Mouse (Mus musculus): Measurements from ENCODE around the gene Phgr1. TPM values are rescaled to one million over a fixed set of nuclear protein-coding genes. Genes with fewer than 3 reads are reported as not detected.

The Phgr1 gene
- polyA plus RNA-seq, 1 experiment from 2014 or later, result not detected

DNA sequence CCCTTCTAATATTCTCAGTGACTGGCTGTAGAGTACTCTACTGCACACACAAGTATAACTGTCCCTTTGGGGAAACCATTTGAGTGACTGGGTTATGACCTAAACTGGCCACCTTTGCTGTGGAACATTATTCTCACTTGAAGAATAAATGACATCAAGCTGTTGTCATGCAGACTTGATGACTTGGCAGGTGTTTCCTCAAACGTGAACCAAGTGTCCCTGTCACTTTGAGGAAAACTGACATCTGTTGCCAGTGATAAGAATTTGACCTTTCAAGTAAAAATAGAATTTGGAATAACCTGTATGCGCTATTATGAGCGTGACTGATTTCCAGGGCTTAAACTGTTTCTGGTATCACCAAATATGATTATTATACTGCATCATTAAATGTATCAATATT lies 32.2 kb upstream of the Phgr1 start:
- Histone ChIP-seq H3K36me3 (no peaks in the 10 kb centered on the region), H3K9ac (replicated peaks) (no peak overlapping the region), H3K4me2 (no peak overlapping the region), H3K9me3 (no peaks in the 10 kb centered on the region), H3K4me3 (replicated peaks) (no peak overlapping the region), H3K27ac (no peak overlapping the region), H3K27me3 (peaks cover 41% of the 10 kb centered on the region), H3K4me1 (replicated peaks) (peaks cover 7% of the 10 kb centered on the region)
- WGBS, result 67% methylated on average over 3 of the region's 3 CpGs
- no peak for ATAC-seq (ENCODE audit: insufficient number of reproducible peaks, insufficient read depth, low FRiP score, low TSS enrichment, low read depth)

DNA sequence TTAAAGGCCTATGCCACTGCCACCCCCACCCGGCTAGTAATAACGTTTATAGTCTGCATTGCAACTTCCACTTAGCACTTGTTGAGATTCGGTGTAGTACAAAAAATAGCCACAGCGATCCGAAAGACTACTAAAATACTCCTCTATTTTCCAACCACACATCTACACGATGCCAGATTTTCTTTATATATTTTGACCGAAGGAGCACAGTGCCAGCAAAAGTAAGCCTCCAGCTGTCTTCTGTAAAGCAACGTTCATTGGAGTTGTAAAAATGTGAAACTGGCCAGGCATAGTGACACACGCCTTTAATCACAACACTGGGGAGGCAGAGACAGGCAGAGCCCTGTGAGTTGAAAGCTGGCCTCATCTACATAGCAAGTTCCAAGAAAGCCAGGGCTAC lies 31.4 kb upstream of the Phgr1 start:
- peaks cover 7% of the 10 kb centered on the region for H3K4me1 ChIP-seq (replicated peaks)
- H3K9ac ChIP-seq (replicated peaks), result no peak overlapping the region
- no peak overlapping the region for H3K27ac ChIP-seq
- ATAC-seq (ENCODE audit: insufficient number of reproducible peaks, insufficient read depth, low FRiP score, low TSS enrichment, low read depth), result no peak
- no peak overlapping the region for H3K4me2 ChIP-seq
- no peaks in the 10 kb centered on the region for H3K9me3 ChIP-seq
- H3K27me3 ChIP-seq, result peaks cover 38% of the 10 kb centered on the region
- H3K4me3 ChIP-seq (replicated peaks), result no peak overlapping the region
- H3K36me3 ChIP-seq, result no peaks in the 10 kb centered on the region
- 53% methylated on average over 9 of the region's 9 CpGs for WGBS

DNA sequence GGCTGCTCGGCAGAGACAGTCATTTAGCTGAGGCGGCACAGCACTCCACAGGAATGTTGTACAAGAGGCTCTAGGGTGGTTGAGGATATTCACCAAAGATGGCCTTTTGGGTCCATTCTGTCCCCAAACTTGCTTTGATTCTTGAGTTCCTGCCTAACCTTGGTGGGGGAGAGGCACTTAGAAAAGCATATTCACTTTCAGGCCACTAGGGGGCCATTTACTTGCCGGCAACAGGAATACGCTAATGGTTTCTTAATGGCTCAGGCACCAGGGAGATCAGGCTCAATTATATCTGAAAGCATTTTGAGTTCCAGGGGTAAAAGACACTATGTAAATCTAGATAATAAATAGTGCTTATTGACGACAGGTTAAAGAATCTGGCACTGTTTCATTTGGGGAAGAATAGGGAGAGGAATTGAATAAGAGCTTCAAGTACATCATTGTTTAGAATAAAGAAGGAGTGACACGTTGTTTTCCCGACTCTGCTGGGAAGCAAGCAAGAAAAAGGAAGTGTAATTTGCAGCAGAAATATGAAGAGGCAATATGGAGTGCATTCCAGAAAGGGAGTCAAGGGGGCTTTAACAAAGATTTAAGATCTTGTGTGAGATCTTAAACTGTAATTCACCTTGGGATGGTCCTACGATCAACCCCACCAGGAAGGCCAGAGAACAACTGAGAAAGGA lies 29.2 kb upstream of the Phgr1 start:
- Histone ChIP-seq H3K4me3 (replicated peaks) (no peak overlapping the region), H3K4me2 (no peak overlapping the region), H3K36me3 (no peaks in the 10 kb centered on the region), H3K9ac (replicated peaks) (no peak overlapping the region), H3K27ac (no peak overlapping the region), H3K9me3 (no peaks in the 10 kb centered on the region), H3K27me3 (peaks cover 38% of the 10 kb centered on the region), H3K4me1 (replicated peaks) (peaks cover 28% of the 10 kb centered on the region)
- 25% methylated on average over 8 of the region's 8 CpGs for WGBS
- no peak for ATAC-seq (ENCODE audit: insufficient number of reproducible peaks, insufficient read depth, low FRiP score, low TSS enrichment, low read depth)

DNA sequence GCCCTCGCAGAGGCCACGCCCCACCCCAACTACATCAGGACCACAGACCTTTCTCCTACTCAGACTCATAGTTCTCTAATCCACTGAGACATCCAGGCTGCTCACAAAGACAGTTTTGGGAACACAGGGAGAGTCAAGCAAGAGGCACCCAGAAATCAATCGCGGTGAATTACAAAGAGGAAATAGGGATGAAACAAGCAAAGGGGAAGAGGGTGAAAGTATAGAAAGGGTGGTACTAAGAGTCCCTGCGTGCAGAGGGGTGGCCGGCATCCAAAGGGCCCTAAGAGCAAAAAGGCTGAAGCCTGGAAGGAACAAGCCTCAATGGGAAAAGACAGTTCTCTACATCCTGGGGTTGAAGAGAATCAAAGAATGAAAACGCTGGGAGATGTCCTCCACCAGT lies 27.9 kb upstream of the Phgr1 start:
- Histone ChIP-seq H3K27ac (no peak overlapping the region), H3K4me3 (replicated peaks) (peak overlapping the region; percentile 95), H3K36me3 (no peaks in the 10 kb centered on the region), H3K4me1 (replicated peaks) (peaks cover 41% of the 10 kb centered on the region), H3K4me2 (peak overlapping the region; percentile 97), H3K9me3 (no peaks in the 10 kb centered on the region), H3K27me3 (peaks cover 35% of the 10 kb centered on the region), H3K9ac (replicated peaks) (no peak overlapping the region)
- no peak for ATAC-seq (ENCODE audit: insufficient number of reproducible peaks, insufficient read depth, low FRiP score, low TSS enrichment, low read depth)
- 8% methylated on average over 7 of the region's 7 CpGs for WGBS

DNA sequence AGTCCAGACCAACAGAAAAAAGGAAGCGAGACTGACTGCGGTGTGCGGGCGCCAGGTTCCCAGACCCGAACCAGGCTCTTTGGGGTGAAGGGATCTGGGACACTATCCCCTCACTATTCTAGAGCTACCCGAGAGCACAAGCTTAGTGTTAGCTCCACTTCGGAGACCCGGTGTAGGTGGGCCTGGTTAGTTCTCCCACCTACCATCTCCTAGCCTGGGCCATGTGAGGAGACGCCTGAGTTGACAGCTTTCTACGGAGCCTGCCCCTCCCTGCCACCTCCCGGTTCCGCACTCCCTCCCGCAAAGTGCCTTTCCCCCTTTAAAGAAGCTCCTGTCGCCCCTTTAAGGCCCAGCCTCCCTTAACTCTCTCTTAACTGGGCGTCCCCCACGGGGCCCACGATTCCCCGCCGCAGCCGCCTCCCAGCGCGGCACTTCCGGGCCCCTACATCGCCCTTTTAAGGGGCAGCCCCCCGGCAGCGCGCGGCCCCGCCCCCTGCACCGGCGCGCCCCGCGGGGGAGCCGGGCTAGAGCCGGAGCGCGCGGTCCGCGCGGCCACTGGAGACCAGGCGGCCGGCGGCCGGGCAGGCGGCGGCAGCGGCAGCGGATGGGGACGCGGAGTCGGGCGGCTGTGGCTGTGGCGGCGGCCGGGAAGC lies 27.2 kb upstream of the Phgr1 start, which contains the start of gene Inafm2:
TSS of gene Inafm2 (plus strand) at position 527 of the 653 bp plus-strand sequence.
- under 1% methylated on average over 55 of the region's 57 CpGs for WGBS
- H3K4me3 ChIP-seq (replicated peaks), result peak within 1 kb of the TSS; percentile 95
- H3K4me2 ChIP-seq, result peak within 1 kb of the TSS; percentile 97
- peak within 1 kb of the TSS; percentile 88 for H3K9ac ChIP-seq (replicated peaks)
- H3K27ac ChIP-seq, result peak within 1 kb of the TSS; percentile 35; the same call in 1 of the 2 replicates
- peaks cover 48% of the 10 kb centered on the region for H3K4me1 ChIP-seq (replicated peaks)
- H3K9me3 ChIP-seq, result no peaks in the 10 kb centered on the region
- peak; percentile 77; the same call in 1 of the 2 replicates for ATAC-seq (ENCODE audit: insufficient number of reproducible peaks, insufficient read depth, low FRiP score, low TSS enrichment, low read depth)
- H3K36me3 ChIP-seq, result no peaks in the 10 kb centered on the region
- H3K27me3 ChIP-seq, result peaks cover 35% of the 10 kb centered on the region

DNA sequence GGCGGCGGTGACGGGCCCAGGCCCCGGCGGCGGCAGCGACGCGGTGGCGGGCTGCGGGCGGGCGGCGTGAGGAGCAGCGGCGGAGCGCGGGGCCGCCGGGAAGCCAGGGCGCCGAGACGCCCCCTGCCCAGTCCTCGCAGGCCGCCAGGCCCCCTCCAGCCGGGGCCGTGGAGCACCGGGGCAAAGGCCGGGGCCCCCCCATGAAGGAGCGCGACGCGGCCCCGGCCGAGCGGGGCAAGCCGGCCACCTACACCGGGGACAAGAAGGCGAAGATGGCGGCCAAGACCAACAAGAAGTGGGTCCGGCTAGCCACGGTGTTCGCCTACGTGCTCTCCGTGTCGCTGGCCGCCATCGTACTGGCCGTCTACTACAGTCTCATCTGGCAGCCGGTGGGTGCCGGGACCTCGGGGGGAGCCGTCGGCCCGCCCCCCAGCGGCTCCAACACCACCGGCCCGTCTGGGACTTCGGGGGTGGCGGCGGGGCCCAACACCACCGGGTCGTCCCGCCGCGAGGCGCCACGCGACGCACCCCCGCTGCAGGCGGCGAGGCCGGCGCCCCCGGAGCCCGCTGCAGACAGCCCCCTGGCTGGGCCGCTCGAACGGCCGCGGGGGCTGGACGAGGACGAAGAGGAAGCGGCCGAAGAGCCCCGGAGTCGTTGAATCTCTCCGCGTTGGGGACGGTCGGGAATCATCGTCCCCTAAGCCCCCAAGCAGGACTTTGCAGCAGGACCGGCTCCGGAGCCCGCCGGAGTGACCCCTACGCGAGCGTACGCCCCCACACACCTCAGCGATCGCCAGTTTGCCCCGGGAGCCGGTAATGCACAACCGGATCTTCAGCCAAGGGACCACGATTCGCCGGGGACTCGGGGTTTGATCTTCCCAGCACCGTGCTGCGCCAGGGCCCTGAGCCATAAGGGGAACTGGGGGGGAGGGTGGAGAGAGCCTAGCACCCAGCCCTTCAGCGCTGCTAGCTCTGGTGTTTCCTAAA lies 26.4 kb upstream of the Phgr1 start:
- ATAC-seq (ENCODE audit: insufficient number of reproducible peaks, insufficient read depth, low FRiP score, low TSS enrichment, low read depth), result peak; percentile 28
- Histone ChIP-seq H3K27me3 (peaks cover 35% of the 10 kb centered on the region), H3K4me2 (peak overlapping the region; percentile 97), H3K36me3 (no peaks in the 10 kb centered on the region), H3K27ac (peak overlapping the region; percentile 35; the same call in 1 of the 2 replicates), H3K4me3 (replicated peaks) (peak overlapping the region; percentile 95), H3K9ac (replicated peaks) (peak overlapping the region; percentile 88), H3K4me1 (replicated peaks) (peaks cover 51% of the 10 kb centered on the region), H3K9me3 (no peaks in the 10 kb centered on the region)
- under 1% methylated on average over 103 of the region's 113 CpGs for WGBS

DNA sequence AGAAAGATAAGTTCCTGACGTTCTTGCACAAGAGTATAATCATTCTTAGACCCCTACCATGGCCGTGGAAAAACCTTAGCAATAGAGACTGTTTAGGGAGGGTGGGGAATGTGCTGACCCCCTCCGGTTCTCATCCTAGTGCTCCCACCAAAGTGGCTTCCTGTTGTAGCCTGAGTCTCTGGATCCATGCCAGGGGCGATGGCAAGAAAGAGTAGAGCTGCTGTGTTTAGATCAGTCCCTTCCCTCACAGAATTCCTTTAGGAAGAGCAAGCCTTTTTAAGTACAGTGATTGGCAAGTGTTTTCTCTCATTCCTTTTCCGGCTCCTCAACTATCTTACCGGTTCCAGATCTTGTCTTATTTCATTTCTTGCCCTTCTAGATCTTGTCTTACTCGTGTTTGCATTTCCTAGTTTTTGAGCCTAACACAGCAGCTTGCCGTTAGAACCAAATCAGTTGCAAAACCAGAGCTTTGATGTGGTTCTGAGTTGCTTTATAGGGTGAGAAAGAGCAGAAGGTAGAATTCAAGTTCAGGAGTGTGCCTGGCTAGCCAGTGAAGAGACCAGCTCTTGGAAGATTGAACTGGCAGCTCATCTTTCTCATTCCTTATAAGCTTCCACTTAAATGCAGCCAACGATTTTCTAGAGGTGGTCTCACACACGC lies 25.1 kb upstream of the Phgr1 start:
- H3K36me3 ChIP-seq, result no peaks in the 10 kb centered on the region
- peak overlapping the region; percentile 97 for H3K4me2 ChIP-seq
- peaks cover 28% of the 10 kb centered on the region for H3K27me3 ChIP-seq
- no peak overlapping the region for H3K9ac ChIP-seq (replicated peaks)
- H3K4me3 ChIP-seq (replicated peaks), result peak overlapping the region; percentile 95
- WGBS, result 38% methylated on average over 10 of the region's 10 CpGs
- ATAC-seq (ENCODE audit: insufficient number of reproducible peaks, insufficient read depth, low FRiP score, low TSS enrichment, low read depth), result no peak
- H3K9me3 ChIP-seq, result no peaks in the 10 kb centered on the region
- no peak overlapping the region for H3K27ac ChIP-seq
- H3K4me1 ChIP-seq (replicated peaks), result peaks cover 58% of the 10 kb centered on the region

DNA sequence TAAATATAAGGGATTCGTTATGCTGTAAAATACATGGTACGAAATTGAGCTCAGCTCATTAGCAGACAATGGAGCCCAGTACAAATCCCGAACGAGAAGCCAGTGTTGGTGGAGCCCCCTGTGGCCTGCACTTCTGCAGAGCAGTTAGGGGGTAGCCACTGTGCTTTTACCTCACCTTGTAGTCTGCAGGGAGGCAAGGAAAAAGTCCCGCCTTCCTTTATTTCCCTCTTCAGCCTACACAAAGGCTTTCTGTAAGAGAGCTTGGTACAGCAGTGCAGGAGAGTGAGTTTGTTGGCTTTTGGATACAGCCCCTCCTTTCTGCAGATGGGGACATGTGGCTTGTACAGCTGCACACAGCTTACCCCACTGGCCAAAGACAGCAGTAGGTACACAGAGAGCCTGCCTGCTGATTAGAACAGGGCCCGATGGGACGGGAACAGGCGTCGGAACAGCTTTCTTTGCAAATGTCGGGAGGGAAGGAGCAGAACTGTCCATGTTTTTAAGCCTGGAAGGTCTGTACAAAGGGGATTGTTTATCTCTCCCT lies 23.2 kb upstream of the Phgr1 start:
- WGBS, result 47% methylated on average over 10 of the region's 10 CpGs
- 0 out of 2 replicates have a peak overlapping the region, but pooled peaks have one; percentile 27 for H3K9ac ChIP-seq (replicated peaks)

DNA sequence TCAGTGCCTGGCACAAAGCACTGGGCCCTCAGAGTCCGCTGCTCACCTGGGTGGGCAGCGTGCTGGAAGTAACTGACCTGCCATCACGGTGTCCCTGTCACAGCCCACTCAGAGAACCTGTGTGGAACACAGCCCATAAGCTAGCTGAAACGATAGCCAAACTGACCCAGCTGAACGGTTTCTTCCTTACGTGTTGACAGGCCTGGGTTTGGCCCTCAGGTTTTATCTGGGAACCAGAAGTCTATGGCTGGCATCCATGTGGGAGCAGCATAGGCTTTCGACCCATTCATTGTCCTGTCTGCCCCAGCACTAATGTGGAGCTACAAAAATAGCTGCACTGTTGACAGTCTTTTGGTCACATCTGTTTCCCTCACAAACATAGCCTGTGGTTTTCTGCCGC lies 22.1 kb upstream of the Phgr1 start:
- H3K36me3 ChIP-seq, result no peaks in the 10 kb centered on the region
- WGBS, result 77% methylated on average over 8 of the region's 8 CpGs
- H3K27ac ChIP-seq, result peak overlapping the region; percentile 77
- no peaks in the 10 kb centered on the region for H3K9me3 ChIP-seq
- peaks cover 52% of the 10 kb centered on the region for H3K4me1 ChIP-seq (replicated peaks)
- H3K9ac ChIP-seq (replicated peaks), result no peak overlapping the region
- H3K27me3 ChIP-seq, result no peaks in the 10 kb centered on the region
- no peak for ATAC-seq (ENCODE audit: insufficient number of reproducible peaks, insufficient read depth, low FRiP score, low TSS enrichment, low read depth)
- H3K4me2 ChIP-seq, result 0 out of 2 replicates have a peak overlapping the region, but pooled peaks have one; percentile 19
- H3K4me3 ChIP-seq (replicated peaks), result no peak overlapping the region

More for the DNA sequence above, 23.2 kb upstream of the Phgr1 start:
- Histone ChIP-seq H3K4me3 (replicated peaks) (no peak overlapping the region), H3K36me3 (no peaks in the 10 kb centered on the region), H3K27me3 (peaks cover 11% of the 10 kb centered on the region), H3K4me2 (peak overlapping the region; percentile 30), H3K4me1 (replicated peaks) (peaks cover 59% of the 10 kb centered on the region), H3K9me3 (no peaks in the 10 kb centered on the region), H3K27ac (peak overlapping the region; percentile 77)
- no peak; the same call in 1 of the 2 replicates for ATAC-seq (ENCODE audit: insufficient number of reproducible peaks, insufficient read depth, low FRiP score, low TSS enrichment, low read depth)
